Mouse (Mus musculus) thymus, adult 2 months (tissue): ENCODE results near the gene Cst9. TPM values are rescaled to one million over a fixed set of nuclear protein-coding genes. Genes with fewer than 3 reads are reported as not detected.

Experiments used
- DNase-seq: peaks from one replicate; pipeline ENCODE4 v3.0.0; 2021
- H3K27ac ChIP-seq: fragments of 200-500 bp; 2 replicates; pipeline ENCODE4 v1.5.1; 2012; ENCODE audit warnings: low read length, control low read depth; ENCODE audit not compliant: control insufficient read depth, insufficient read depth
- H3K27me3 ChIP-seq: fragments of 200-500 bp; 2 replicates; pipeline ENCODE4 v1.6.1; 2012; ENCODE audit warnings: mild to moderate bottlenecking, low read length, moderate library complexity, mixed read lengths; ENCODE audit not compliant: control insufficient read depth, insufficient read depth
- H3K36me3 ChIP-seq: fragments of 200-500 bp; 2 replicates; pipeline ENCODE4 v1.6.1; 2012; ENCODE audit warnings: mild to moderate bottlenecking, low read length, moderate library complexity; ENCODE audit not compliant: control insufficient read depth, insufficient read depth
- H3K4me1 ChIP-seq: fragments of 200-500 bp; replicated peaks from 2 replicates; pipeline ENCODE4 v1.6.1; 2012; ENCODE audit warnings: low read length; ENCODE audit not compliant: control insufficient read depth, insufficient read depth
- H3K4me3 ChIP-seq: fragments of 200-500 bp; 2 replicates; pipeline ENCODE4 v1.5.1; 2012; ENCODE audit warnings: mild to moderate bottlenecking, low read length, control low read depth, moderate library complexity; ENCODE audit not compliant: control insufficient read depth, insufficient read depth
- CTCF ChIP-seq: fragments of 200-500 bp; IDR thresholded peaks from 2 replicates; pipeline ENCODE4 v1.5.1; 2012; ENCODE audit warnings: mild to moderate bottlenecking, control low read depth, low read length, moderate library complexity, borderline replicate concordance; ENCODE audit not compliant: control insufficient read depth, poor library complexity, insufficient read depth; ENCODE audit errors: extremely low read depth
- POLR2A ChIP-seq: fragments of 200-500 bp; IDR thresholded peaks from 2 replicates; pipeline ENCODE4 v1.6.1; 2012; ENCODE audit warnings: mild to moderate bottlenecking, low read length, control low read depth, moderate library complexity; ENCODE audit not compliant: control insufficient read depth, poor library complexity, insufficient read depth; ENCODE audit errors: extremely low read depth
- WGBS: fragments of 180-500 bp; shearing (Covaris S2); methylation state at CpG from one replicate; pipeline ENCODE4 v1.1.7; 2018; 5-methylcytosine and 5-hydroxymethylcytosine counted together
- polyA plus RNA-seq: library from polyadenylated mRNA; depleted of rRNA; stranded (reverse); fragments of >200 nt; gene quantifications from 2 replicates; pipeline ENCODE4 v1.2.3, GENCODE M21; 2012

Cst9 gene
- polyA plus RNA-seq, 1 experiment, result 0.44 TPM

DNA sequence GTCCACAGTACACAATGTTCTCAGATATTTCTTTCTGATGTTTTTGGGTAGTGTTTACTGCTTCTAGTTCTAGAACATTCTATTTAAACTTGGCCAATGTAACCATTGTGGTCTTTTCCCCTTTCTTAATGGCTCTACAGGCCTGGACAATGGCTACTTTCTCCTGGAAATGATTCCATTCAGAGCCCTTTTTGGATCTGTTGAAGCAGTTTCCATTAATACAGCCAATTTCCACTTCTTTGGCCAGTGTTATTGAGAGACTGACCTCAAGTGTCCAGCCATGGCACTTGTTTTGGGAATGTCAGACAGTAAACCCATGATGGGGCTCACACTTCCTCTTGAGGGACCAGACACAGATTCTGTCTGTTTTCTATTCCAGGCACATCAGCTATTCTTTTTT is 26.7 kb downstream of the Cst9 start:
- no peak for DNase-seq
- TF ChIP-seq CTCF (no peak), POLR2A (no peak)

DNA sequence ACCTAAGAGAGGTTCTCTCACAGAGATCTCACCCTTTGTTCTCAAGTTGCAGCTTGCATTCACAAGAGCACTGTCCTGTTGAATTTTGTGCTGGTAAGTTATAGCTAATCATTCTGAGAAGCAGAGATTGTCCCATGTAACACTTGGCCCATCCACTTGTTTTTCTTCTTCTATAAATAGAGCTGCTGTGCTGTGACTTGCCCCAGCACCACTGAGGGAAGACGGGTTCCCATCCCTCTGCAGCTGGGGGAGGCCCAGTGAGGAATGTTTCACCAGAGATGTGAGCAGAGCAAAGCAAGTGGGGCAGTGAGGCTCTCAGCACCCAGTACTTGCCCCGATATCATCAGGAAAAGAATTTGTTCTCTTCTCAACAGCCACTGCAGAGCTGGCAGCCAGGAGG is 30.0 kb downstream of the Cst9 start, which contains the start of gene 9230104L09Rik:
Gene 9230104L09Rik (minus strand): TSS at position 73 of the 400 bp plus-strand sequence.
- TF ChIP-seq POLR2A (no peak), CTCF (no peak)
- no peaks in the 10 kb centered on the region for H3K27me3 ChIP-seq
- no peak within 1 kb of the TSS; the same call in 1 of the 2 replicates for H3K27ac ChIP-seq
- H3K4me3 ChIP-seq, result no peak within 1 kb of the TSS
- DNase-seq, result no peak
- 90% methylated on average over 2 of the region's 2 CpGs for WGBS
- H3K4me1 ChIP-seq, result no peaks in the 10 kb centered on the region
- H3K36me3 ChIP-seq, result no peaks in the 10 kb centered on the region

More for the DNA sequence above, 26.7 kb downstream of the Cst9 start:
- Histone ChIP-seq H3K4me3 (no peak overlapping the region), H3K27me3 (no peaks in the 10 kb centered on the region), H3K27ac (no peak overlapping the region), H3K4me1 (no peaks in the 10 kb centered on the region), H3K36me3 (no peaks in the 10 kb centered on the region)

DNA sequence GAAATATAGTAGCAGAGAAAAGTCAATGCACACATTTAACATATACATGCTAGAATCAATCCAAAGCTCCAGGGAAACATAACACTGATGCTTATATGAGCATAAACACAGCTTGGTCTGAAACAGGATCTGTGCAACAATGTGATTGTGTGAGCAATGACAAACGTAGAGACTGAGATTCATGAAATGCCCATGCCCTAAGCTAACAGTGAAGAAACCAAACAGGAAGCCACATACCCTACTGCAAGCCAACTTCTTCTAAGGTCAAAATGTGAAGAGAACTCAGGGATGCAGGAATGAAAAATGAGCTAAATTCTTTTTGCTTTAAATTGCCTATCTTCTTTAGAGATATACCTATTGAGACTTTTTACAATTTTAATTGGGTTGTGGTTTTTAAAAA is 34.0 kb downstream of the Cst9 start:
- Histone ChIP-seq H3K27ac (no peak overlapping the region), H3K4me1 (peaks cover 9% of the 10 kb centered on the region), H3K36me3 (peaks cover 5% of the 10 kb centered on the region; the same call in 1 of the 2 replicates), H3K4me3 (no peak overlapping the region), H3K27me3 (no peaks in the 10 kb centered on the region)
- TF ChIP-seq CTCF (no peak), POLR2A (no peak)
- no peak for DNase-seq
- WGBS, result 12% methylated on average over 1 of the region's 1 CpGs

GRCm38 (mm10) chr2:148870526-148870925 is 35.6 kb downstream of the Cst9 start:
- Histone ChIP-seq H3K27ac (no peak overlapping the region), H3K4me3 (no peak overlapping the region), H3K4me1 (peaks cover 17% of the 10 kb centered on the region), H3K36me3 (peaks cover 5% of the 10 kb centered on the region; the same call in 1 of the 2 replicates), H3K27me3 (no peaks in the 10 kb centered on the region)
- DNase-seq, result no peak
- WGBS, result 90% methylated on average over 3 of the region's 3 CpGs
- TF ChIP-seq CTCF (no peak), POLR2A (no peak)

DNA sequence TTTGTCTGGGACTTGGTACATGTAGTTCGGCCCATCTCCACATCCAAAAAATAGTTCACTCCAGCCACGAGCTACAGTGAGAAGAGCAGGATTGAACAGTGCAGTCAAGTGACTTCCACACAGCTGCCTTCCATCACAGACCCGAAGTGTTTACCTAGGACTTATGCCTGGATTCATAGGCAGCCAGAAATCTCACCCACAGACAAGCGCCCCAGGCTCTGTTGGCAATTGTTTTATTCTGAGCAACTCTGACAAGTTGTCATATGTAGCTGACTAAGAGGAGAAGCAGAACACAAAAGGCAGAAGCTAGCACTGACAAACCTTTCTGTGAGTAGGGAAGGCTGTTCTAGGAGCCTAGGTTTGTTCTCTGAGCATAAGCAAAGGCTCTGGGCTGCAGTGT is 37.9 kb downstream of the Cst9 start:
- no peak overlapping the region for H3K4me3 ChIP-seq
- WGBS, result 80% methylated on average over 4 of the region's 4 CpGs
- H3K27ac ChIP-seq, result 0 out of 2 replicates have a peak overlapping the region, but pooled peaks have one; percentile 23
- H3K27me3 ChIP-seq, result no peaks in the 10 kb centered on the region
- H3K4me1 ChIP-seq, result peaks cover 20% of the 10 kb centered on the region
- TF ChIP-seq CTCF (no peak), POLR2A (no peak)
- DNase-seq, result no peak
- peaks cover 5% of the 10 kb centered on the region; the same call in 1 of the 2 replicates for H3K36me3 ChIP-seq

DNA sequence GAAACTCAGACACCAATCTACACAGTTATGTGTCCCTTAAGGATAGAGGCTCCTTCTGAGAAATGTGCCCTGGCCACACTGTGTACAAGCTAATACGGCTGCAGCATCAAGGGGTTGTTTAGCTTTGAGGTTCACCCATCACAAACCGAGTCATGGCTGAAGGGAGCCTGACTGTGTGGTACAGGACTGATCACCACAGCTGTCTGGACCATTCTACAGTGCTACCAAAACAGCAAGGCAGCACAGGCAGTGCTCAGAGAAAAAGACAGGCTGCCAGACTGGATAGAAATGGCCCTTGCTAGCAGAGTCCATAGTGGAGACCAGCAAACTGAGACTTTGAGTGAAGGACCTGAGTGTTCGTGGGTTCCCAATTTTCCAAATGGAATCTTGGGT is 39.3 kb downstream of the Cst9 start:
- no peak for TF ChIP-seq POLR2A
- TF ChIP-seq CTCF, result no peak
- H3K4me1 ChIP-seq, result peaks cover 20% of the 10 kb centered on the region
- H3K4me3 ChIP-seq, result peak overlapping the region; percentile 18
- WGBS, result 16% methylated on average over 3 of the region's 3 CpGs
- DNase-seq, result no peak
- H3K27ac ChIP-seq, result no peak overlapping the region
- H3K36me3 ChIP-seq, result peaks cover 5% of the 10 kb centered on the region; the same call in 1 of the 2 replicates
- H3K27me3 ChIP-seq, result no peaks in the 10 kb centered on the region

DNA sequence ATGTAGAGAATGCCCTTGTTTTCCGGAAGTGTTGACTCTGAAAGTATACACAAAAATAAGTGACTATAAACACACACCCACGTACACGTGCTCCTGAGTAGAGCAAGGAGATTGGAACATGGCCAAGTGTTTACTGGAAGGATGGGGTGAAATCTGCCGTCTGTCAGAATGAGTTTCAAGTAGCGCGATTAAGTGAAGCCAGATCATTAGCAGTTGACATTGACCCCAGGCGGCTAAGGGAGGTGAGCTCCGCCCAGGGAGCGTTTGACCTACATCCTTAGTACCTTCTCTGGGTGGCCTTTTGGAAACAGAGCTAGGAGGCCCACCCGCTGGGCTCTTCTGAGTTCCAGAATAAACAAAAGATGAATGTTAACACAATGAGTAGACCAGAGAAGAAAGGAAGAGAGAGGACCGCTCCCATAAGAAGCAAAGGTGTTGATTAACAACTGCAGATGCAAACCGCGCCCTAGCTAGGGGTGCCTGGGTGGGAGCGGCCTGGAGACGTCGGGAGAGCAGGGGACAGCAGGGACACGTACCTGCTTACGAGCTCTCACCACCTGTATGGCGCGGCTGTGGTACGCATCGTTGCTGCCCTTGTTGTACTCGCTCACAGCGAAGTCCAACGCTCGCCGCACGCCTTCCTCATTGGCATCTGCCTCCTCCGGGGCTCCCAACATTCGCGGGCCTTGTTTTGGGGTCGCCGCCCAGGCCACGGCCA is 39.8 kb downstream of the Cst9 start:
- Histone ChIP-seq H3K36me3 (peaks cover 5% of the 10 kb centered on the region; the same call in 1 of the 2 replicates), H3K4me1 (peaks cover 20% of the 10 kb centered on the region), H3K27ac (peak overlapping the region; percentile 30; the same call in 1 of the 2 replicates), H3K27me3 (no peaks in the 10 kb centered on the region), H3K4me3 (peak overlapping the region; percentile 88)
- WGBS, result under 1% methylated on average over 34 of the region's 34 CpGs
- no peak for TF ChIP-seq POLR2A
- no peak for TF ChIP-seq CTCF
- no peak for DNase-seq
